Mouse (Mus musculus) CD4-positive helper T cell, adult 2 months (primary cell): ENCODE results near the gene Tspan5.

Experiments
- DNase-seq: peaks from one replicate; pipeline ENCODE4 v3.0.0-alpha.2; 2012; ENCODE audit warnings: low read depth, missing footprints, low spot score

Gene Tspan5

GRCm38 (mm10) chr3:138744030-138744774, 2.2 kb downstream of the Tspan5 start:
- no peak for DNase-seq

- DNase-seq: no peak
These were observed 3.1 kb downstream of the Tspan5 start for GRCm38 (mm10) chr3:138745091-138745490.

GRCm38 (mm10) chr3:138745596-138745995, 3.6 kb downstream of the Tspan5 start:
- no peak for DNase-seq

GRCm38 (mm10) chr3:138746556-138746955, 4.6 kb downstream of the Tspan5 start:
- peak; percentile 47 for DNase-seq

- DNase-seq: no peak
These were observed 5.0 kb downstream of the Tspan5 start for GRCm38 (mm10) chr3:138747035-138747434.

GRCm38 (mm10) chr3:138747985-138748384, 6.0 kb downstream of the Tspan5 start:
- no peak for DNase-seq

GRCm38 (mm10) chr3:138749645-138750044, 7.7 kb downstream of the Tspan5 start:
- no peak for DNase-seq

- DNase-seq: no peak
These were observed 9.3 kb downstream of the Tspan5 start for GRCm38 (mm10) chr3:138751328-138751727.

GRCm38 (mm10) chr3:138752056-138752455, 10.1 kb downstream of the Tspan5 start:
- DNase-seq: no peak

GRCm38 (mm10) chr3:138752769-138753168, 10.8 kb downstream of the Tspan5 start:
- DNase-seq: no peak

GRCm38 (mm10) chr3:138753182-138753885, 11.3 kb downstream of the Tspan5 start:
- DNase-seq: no peak

- DNase-seq: no peak
These were observed 12.3 kb downstream of the Tspan5 start for GRCm38 (mm10) chr3:138754328-138754727.

- DNase-seq: peak; percentile 70
These were observed 15.3 kb downstream of the Tspan5 start for GRCm38 (mm10) chr3:138757283-138757682.

- no peak for DNase-seq
These were observed 18.1 kb downstream of the Tspan5 start for GRCm38 (mm10) chr3:138759968-138760684.

GRCm38 (mm10) chr3:138760685-138761119, 18.7 kb downstream of the Tspan5 start:
- DNase-seq: no peak

- no peak for DNase-seq
These were observed 19.5 kb downstream of the Tspan5 start for GRCm38 (mm10) chr3:138761531-138761930.

GRCm38 (mm10) chr3:138763941-138764340, 21.9 kb downstream of the Tspan5 start:
- no peak for DNase-seq

GRCm38 (mm10) chr3:138764782-138765181, 22.8 kb downstream of the Tspan5 start:
- DNase-seq: no peak

GRCm38 (mm10) chr3:138767034-138767433, 25.0 kb downstream of the Tspan5 start:
- no peak for DNase-seq

- DNase-seq: no peak
These were observed 26.6 kb downstream of the Tspan5 start for GRCm38 (mm10) chr3:138768541-138769093.

GRCm38 (mm10) chr3:138770650-138771331, 28.8 kb downstream of the Tspan5 start:
- DNase-seq: no peak
